In genomic region chr10:106413181-106413580, GRCm38 (mm10) we compare ENCODE assay signal across 18 mouse cellular contexts. TPM values are rescaled to one million over a fixed set of nuclear protein-coding genes. Genes with fewer than 3 reads are reported as not detected.
DNase-seq lines count a peak whose midpoint lies in the region; ATAC-seq and TF ChIP-seq lines count a peak whose summit lies in the region.
"Had no signal": no experiment of that assay in that cellular context is flagged by ENCODE, and none has a peak within 500 bp of the region (broad histone marks: within the 10 kb centered on the region; RNA-seq: fewer than 3 reads in every experiment).

No protein-coding gene starts in this region.

- no peaks in the 10 kb centered on the region for H3K36me3 ChIP-seq in midbrain, postnatal 0 days (ENCODE audit: insufficient read depth, low read length)
- no peaks in the 10 kb centered on the region for H3K36me3 ChIP-seq in midbrain, embryonic 10.5 days
- H3K36me3 ChIP-seq: embryonic facial prominence, embryonic 12.5 days; heart, embryonic 12.5 days; hindbrain, embryonic 10.5 days; intestine, embryonic 15.5 days had no signal

- H3K4me2 ChIP-seq in midbrain, postnatal 0 days (ENCODE audit: low read depth, low read length, poor library complexity, severe bottlenecking) = no peak overlapping the region
- H3K4me2 ChIP-seq: embryonic facial prominence, embryonic 12.5 days; heart, embryonic 12.5 days; intestine, embryonic 15.5 days had no signal

- H3K4me1 ChIP-seq in midbrain, postnatal 0 days (ENCODE audit: insufficient read depth, low read length) = no peaks in the 10 kb centered on the region
- no peaks in the 10 kb centered on the region for H3K4me1 ChIP-seq in midbrain, embryonic 10.5 days
- H3K4me1 ChIP-seq: embryonic facial prominence, embryonic 12.5 days; heart, embryonic 12.5 days; intestine, embryonic 15.5 days had no signal

- H3K27ac ChIP-seq in left cerebral cortex, adult 2 months = no peak overlapping the region
- no peak overlapping the region for H3K27ac ChIP-seq in midbrain, postnatal 0 days (ENCODE audit: low read depth, low read length)
- no peak overlapping the region for H3K27ac ChIP-seq in midbrain, embryonic 10.5 days (replicated peaks)
- H3K27ac ChIP-seq: embryonic facial prominence, embryonic 12.5 days; gastrocnemius, adult 2 months; hindbrain, embryonic 10.5 days; intestine, embryonic 15.5 days had no signal

- H3K9me3 ChIP-seq in midbrain, postnatal 0 days (ENCODE audit: low read length) = no peaks in the 10 kb centered on the region
- no peaks in the 10 kb centered on the region for H3K9me3 ChIP-seq in midbrain, embryonic 10.5 days (replicated peaks)
- H3K9me3 ChIP-seq: embryonic facial prominence, embryonic 12.5 days; heart, embryonic 12.5 days; hindbrain, embryonic 10.5 days; intestine, embryonic 15.5 days had no signal

- 75% methylated on average over 4 of the region's 4 CpGs for WGBS in midbrain, postnatal 0 days
- 90% methylated on average over 4 of the region's 4 CpGs for WGBS in midbrain, embryonic 10.5 days

- H3K4me3 ChIP-seq in left cerebral cortex, adult 2 months = no peak overlapping the region
- H3K4me3 ChIP-seq in midbrain, postnatal 0 days (ENCODE audit: low read depth, low read length) = no peak overlapping the region
- no peak overlapping the region for H3K4me3 ChIP-seq in midbrain, embryonic 10.5 days
- H3K4me3 ChIP-seq: embryonic facial prominence, embryonic 12.5 days; gastrocnemius, adult 2 months; heart, embryonic 12.5 days; hindbrain, embryonic 10.5 days; intestine, embryonic 15.5 days had no signal

- H3K9ac ChIP-seq in midbrain, postnatal 0 days (replicated peaks; ENCODE audit: low read length, poor library complexity, severe bottlenecking) = no peak overlapping the region
- H3K9ac ChIP-seq: embryonic facial prominence, embryonic 12.5 days; forebrain, postnatal 0 days; heart, embryonic 12.5 days; intestine, embryonic 15.5 days had no signal

- H3K27me3 ChIP-seq in midbrain, postnatal 0 days (ENCODE audit: insufficient read depth, low read length) = no peaks in the 10 kb centered on the region
- no peaks in the 10 kb centered on the region for H3K27me3 ChIP-seq in midbrain, embryonic 10.5 days (ENCODE audit: low read depth, poor library complexity, severe bottlenecking)
- H3K27me3 ChIP-seq: embryonic facial prominence, embryonic 12.5 days; heart, embryonic 12.5 days; intestine, embryonic 15.5 days had no signal

- TF ChIP-seq CTCF in left cerebral cortex, adult 2 months (IDR thresholded peaks at IDR 0.05) = no peak
- no peak for TF ChIP-seq CTCF in midbrain, postnatal 0 days (IDR thresholded peaks at IDR 0.05)

- intact Hi-C loops in left cerebral cortex, postnatal 4 days (cut with DNase I) = no loop called here
- intact Hi-C loops in left cerebral cortex, adult 2 months (cut with DNase I) = no loop called here

- peak; percentile 47 to 72 for DNase-seq in cerebellum, postnatal 14 days
- DNase-seq in cerebellum, postnatal 36 days = no peak
- DNase-seq in left cerebral cortex, postnatal 4 days = peak; percentile 37
- no peak for DNase-seq in left cerebral cortex, adult 2 months (ENCODE audit: extremely low spot score in 1 of 2, low spot score in 2 of 2)
- DNase-seq in midbrain, postnatal 0 days (ENCODE audit: low spot score) = peak; percentile 22
- no peak for DNase-seq in midbrain, embryonic 10.5 days (ENCODE audit: low spot score)
- DNase-seq in layer of hippocampus, postnatal 36 days = no peak
- DNase-seq: cerebellum, adult 11-12 months; cerebellum, adult 9-11 months; forebrain, postnatal 0 days; gastrocnemius, adult 2 months; gastrocnemius, postnatal 25 days; kidney, adult 18-20 months had no signal

- ATAC-seq in midbrain, postnatal 0 days (ENCODE audit: low FRiP score) = no peak
- ATAC-seq: forebrain, postnatal 0 days; intestine, embryonic 15.5 days had no signal

RNA-seq across cellular contexts. Expression of gene Ppfia2, which starts 57.0 kb away (rescaled TPM):
- total RNA-seq in left cerebral cortex, postnatal 4 days (2021) = 100 to 1,000 TPM in 1 of 2 experiments, 10 to 100 TPM in 1; 97.3 to 100 TPM
- total RNA-seq in left cerebral cortex, adult 2 months (2021) = 10 to 100 TPM; 80.7 to 86.8 TPM
- total RNA-seq in midbrain, postnatal 0 days (2014; rRNA removed) = 63.5 and 71.4 TPM in 2 replicates
- 29.5 and 31.4 TPM in 2 replicates for polyA plus RNA-seq in midbrain, postnatal 0 days (2015; fragmentation: Nextera tagmentation; extraction: Ambion mirVana)
- 1.3 and 3.8 TPM in 2 replicates for polyA plus RNA-seq in midbrain, embryonic 10.5 days (2016; fragmentation: Nextera tagmentation; extraction: Ambion mirVana)
- total RNA-seq in layer of hippocampus, postnatal 36 days (2021) = 100 to 1,000 TPM; 130 to 140 TPM
- total RNA-seq: granulocyte monocyte progenitor cell, adult 5-6 weeks had no signal

Comparison
In these comparisons a context has a peak if more than half of its experiments do, and no peak if none do; other contexts are left out.
1. DNase-seq: peak in cerebellum, postnatal 14 days (2 of 2), left cerebral cortex, postnatal 4 days (single experiment) and midbrain, postnatal 0 days (single experiment); none in cerebellum, postnatal 36 days (0 of 2), left cerebral cortex, adult 2 months (0 of 2), midbrain, embryonic 10.5 days (single experiment) and layer of hippocampus, postnatal 36 days (0 of 2).